12 mouse cellular contexts compared by ENCODE assay signal in genomic region chr13:113835921-113836320, GRCm38 (mm10).
"Had no signal": no experiment of that assay in that cellular context is flagged by ENCODE, and none has a peak within 500 bp of the region (broad histone marks: within the 10 kb centered on the region; RNA-seq: fewer than 3 reads in every experiment).

No protein-coding gene starts in this region.

- DNase-seq: retina, postnatal 1 day; right cerebral cortex, adult 18-20 months; right cerebral cortex, postnatal 14 days; right cerebral cortex, postnatal 25 days; right cerebral cortex, postnatal 4 days; spleen, adult 18-20 months; thymus, adult 18-20 months; thymus, adult 2 months; thymus, postnatal 14 days; thymus, postnatal 25 days; thymus, postnatal 36 days; thymus, postnatal 4 days had no signal
